Mouse (Mus musculus) C2C12 (cell line): ENCODE results near the gene Msi2.

Experiments used
- CEBPB ChIP-seq: IDR thresholded peaks from one replicate; pipeline ENCODE4 v1.6.1; 2011; ENCODE audit warnings: low read depth, mild to moderate bottlenecking, control low read depth, moderate library complexity
- CTCF ChIP-seq: IDR thresholded peaks from one replicate; pipeline ENCODE4 v1.5.1; 2011; ENCODE audit not compliant: control insufficient read depth, insufficient read depth, insufficient read length
- FOSL1 ChIP-seq: IDR thresholded peaks from one replicate; pipeline ENCODE4 v1.8.0; 2011; ENCODE audit warnings: mild to moderate bottlenecking, low read length; ENCODE audit not compliant: poor library complexity, insufficient read depth, severe bottlenecking
- MYOD1 ChIP-seq: IDR thresholded peaks from one replicate; pipeline ENCODE4 v1.6.1; 2011; ENCODE audit warnings: low read depth; ENCODE audit not compliant: control insufficient read depth, insufficient read length
- MYOG ChIP-seq: IDR thresholded peaks from one replicate; pipeline ENCODE4 v1.6.1; 2011; ENCODE audit not compliant: control insufficient read depth, insufficient read length; ENCODE audit errors: extremely low read depth
- USF1 ChIP-seq: IDR thresholded peaks from one replicate; pipeline ENCODE4 v1.6.1; 2011; ENCODE audit warnings: low read depth, mild to moderate bottlenecking, control low read depth, moderate library complexity

- TF ChIP-seq CTCF (no peak), USF1 (no peak), FOSL1 (no peak), MYOG (no peak), CEBPB (no peak), MYOD1 (no peak)
Observed at GRCm38 (mm10) chr11:88515267-88515666, 203.0 kb downstream of the Msi2 start.
